Mouse (Mus musculus) heart, adult 2 months (tissue): ENCODE data around the gene Olfr353.

ENCODE experiments used
- CTCF ChIP-seq: fragments of 200-600 bp; IDR thresholded peaks from 2 replicates; pipeline ENCODE4 v1.8.1; 2022; ENCODE audit warnings: antibody characterized with exemption, mild to moderate bottlenecking, moderate library complexity
- EP300 ChIP-seq: fragments of 200-500 bp; IDR thresholded peaks from 2 replicates; pipeline ENCODE4 v1.6.1; 2011; ENCODE audit warnings: low read depth, low read length, control low read depth; ENCODE audit not compliant: insufficient read depth

- TF ChIP-seq EP300 = no peak
- TF ChIP-seq CTCF = no peak
Observed at GRCm38 (mm10) chr2:36892836-36893235, at the start of gene Olfr353.
